Mouse (Mus musculus): ENCODE results near the gene Lrrc4c.

- TF ChIP-seq CTCF (IDR thresholded peaks at IDR 0.05; ENCODE audit: low read depth, low read length) (no peak), POLR2A (IDR thresholded peaks at IDR 0.05; ENCODE audit: borderline replicate concordance, low read depth, low read length) (no peak)
Observed at GRCm38 (mm10) chr2:96577701-96578100, 259.7 kb downstream of the Lrrc4c start.

Measured in bone marrow macrophage, adult 2 months (primary cell).